Mouse (Mus musculus) adrenal gland, adult 2 months (tissue): Measurements from ENCODE around the gene Tmem205. TPM values are rescaled to one million over a fixed set of nuclear protein-coding genes. Genes with fewer than 3 reads are reported as not detected.

Source experiments
- DNase-seq: peaks from one replicate; pipeline ENCODE4 v3.0.0; 2021
- long read RNA-seq: library from polyadenylated mRNA; stranded (forward); transcript quantifications from one replicate; pipeline ENCODE4 v2.0.0, GENCODE M21; 2021
- polyA plus RNA-seq: library from polyadenylated mRNA; depleted of rRNA; stranded (reverse); fragments of >200 nt; gene quantifications from 2 replicates; pipeline ENCODE4 v1.2.3, GENCODE M21; 2012; rRNA removed
- total RNA-seq, 2 experiments: library from RNA; stranded (reverse); gene quantifications; 2 replicates each; pipeline ENCODE4 v1.2.3; 2021

Gene Tmem205
- total RNA-seq (100 to 1,000 TPM; 381 to 452 TPM), polyA plus RNA-seq (1,222 and 1,525 TPM in 2 replicates)
- long read RNA-seq, transcript Tmem205-201 (4 exons, 785 nt): major isoform, 176 of 235 reads
- long read RNA-seq, transcript Tmem205-203 (4 exons, 879 nt): minor isoform, 7 of 235 reads
- long read RNA-seq, partial matches to known transcripts: 7 of 235 reads
- long read RNA-seq, other reads (novel, unspliced or antisense): 38 of 235 reads

DNA sequence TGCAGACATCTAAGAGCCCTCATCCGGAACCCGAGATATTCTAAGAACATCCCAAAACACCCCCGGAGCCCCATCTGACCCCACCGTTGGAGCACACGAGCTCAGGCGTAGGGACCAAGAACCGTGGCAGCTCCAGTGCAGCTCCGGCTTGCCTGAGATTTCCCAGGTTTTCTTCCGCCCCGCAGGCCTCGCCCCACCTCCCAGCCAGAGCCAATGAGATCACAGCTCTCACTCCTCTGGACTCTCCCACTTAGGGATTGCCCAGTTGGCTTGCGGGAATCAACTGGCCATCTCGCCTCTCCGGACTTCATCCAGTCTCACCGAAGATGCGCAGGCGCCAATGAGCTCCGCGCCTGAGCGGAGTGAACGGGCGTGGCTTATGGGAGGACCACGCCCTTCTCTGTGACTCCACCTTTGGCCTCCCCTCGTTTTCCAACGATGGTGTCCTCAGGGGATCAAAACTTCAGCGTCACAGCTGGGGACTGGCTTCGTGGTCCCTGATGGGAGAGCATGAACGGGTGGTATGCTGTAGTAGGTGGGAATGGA, at the start of gene Tmem205, which contains the start of gene Ccdc159:
Gene Tmem205 (minus strand): TSS at position 349 of the 546 bp plus-strand sequence.
Gene Ccdc159 (plus strand): TSS at position 264 of the 546 bp plus-strand sequence.
- DNase-seq: peak; percentile 97

DNA sequence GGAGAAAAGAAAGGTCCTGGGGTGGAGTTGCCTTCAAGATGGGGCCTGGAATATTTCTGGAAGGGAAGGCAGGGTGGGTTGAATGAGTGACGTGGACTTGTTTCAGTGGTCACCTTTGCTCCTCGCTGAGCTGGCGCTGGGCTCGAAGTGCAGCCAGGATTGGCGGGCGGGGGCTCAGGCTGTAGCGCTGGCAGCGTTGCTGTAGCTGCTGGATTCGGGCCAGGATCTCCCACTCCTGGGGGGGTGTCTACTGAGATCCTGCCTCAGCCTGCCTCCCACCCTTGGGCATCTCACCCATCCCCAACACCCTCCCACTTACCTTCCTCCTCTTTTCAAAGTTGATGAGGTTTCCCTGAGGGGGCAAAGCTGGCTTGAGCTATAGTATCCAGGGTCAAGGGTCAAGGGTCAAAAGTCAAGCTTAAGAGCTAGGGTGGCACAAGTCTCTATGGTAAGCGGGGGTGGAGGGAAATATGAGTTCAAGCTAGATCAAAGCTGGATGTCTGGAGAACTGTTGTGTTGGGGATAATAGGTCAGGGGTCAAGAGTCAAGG, 49.3 kb upstream of the Tmem205 start:
- no peak for DNase-seq

DNA sequence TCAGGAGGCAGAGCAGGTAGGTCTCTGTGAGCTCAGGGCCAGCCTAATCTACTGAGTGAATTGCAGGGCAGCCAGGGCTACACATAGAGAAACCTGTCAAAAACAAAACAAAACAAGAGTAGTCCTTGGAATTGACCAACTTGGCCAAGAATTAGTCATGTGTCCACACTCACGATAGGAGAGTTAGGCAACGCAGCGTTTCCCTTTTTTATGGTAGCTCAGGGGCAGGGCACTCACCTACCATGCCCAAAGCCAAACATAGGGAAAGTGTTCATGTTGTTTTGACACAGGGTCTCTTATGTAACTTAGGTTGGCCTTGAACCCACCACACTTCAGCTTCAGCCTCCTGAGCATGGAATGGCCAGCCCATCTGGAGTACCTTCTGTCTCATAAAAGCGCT, 41.9 kb upstream of the Tmem205 start:
- DNase-seq: peak; percentile 35

GRCm38 (mm10) chr9:21968883-21969282, 41.5 kb upstream of the Tmem205 start:
- DNase-seq: no peak

DNA sequence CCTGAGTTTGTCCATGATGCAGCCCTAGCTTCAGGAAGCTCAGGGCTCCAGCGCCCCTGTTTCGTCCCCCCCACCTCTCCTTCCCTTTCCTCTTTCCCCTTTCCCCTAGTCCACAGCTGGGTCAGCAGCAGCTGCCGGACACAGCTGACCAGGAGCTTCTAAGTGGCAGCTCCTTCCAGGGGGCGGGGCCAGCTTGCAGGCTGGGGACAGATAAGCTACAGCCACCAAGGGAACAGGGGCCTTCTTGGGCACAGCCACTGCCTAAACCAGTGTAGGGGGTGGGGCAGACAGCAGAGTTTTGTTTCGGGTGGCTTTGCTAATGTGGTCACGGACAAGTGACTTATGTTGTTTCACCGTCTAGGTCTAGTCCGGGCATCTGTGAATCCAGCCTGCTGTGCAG, 36.1 kb upstream of the Tmem205 start, which contains the start of gene Epor:
Gene Epor (minus strand): TSS at position 90 of the 400 bp plus-strand sequence.
- DNase-seq: peak; percentile 46

- peak; percentile 66 for DNase-seq
Observed at GRCm38 (mm10) chr9:21962416-21963059, 35.2 kb upstream of the Tmem205 start.

DNA sequence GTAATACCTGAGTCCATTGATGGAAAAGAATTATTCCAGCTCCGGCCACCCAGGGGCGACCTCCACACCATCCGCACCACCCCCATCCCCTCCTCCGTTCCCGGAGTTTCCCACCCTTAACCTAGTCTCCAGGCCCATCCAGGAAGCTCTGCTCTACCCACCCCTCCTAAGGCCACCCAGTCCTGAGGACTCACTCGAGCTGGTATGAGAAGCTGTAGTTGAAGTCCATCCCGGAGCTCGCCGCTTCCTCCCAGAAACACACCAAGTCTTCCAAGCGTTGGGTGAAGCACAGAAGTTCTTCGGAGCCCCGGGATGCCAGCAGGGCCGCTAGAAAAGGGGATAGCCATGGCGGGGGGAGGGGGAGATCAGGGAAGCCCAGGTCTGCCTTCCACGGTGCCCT, 34.7 kb upstream of the Tmem205 start:
- DNase-seq: no peak

DNA sequence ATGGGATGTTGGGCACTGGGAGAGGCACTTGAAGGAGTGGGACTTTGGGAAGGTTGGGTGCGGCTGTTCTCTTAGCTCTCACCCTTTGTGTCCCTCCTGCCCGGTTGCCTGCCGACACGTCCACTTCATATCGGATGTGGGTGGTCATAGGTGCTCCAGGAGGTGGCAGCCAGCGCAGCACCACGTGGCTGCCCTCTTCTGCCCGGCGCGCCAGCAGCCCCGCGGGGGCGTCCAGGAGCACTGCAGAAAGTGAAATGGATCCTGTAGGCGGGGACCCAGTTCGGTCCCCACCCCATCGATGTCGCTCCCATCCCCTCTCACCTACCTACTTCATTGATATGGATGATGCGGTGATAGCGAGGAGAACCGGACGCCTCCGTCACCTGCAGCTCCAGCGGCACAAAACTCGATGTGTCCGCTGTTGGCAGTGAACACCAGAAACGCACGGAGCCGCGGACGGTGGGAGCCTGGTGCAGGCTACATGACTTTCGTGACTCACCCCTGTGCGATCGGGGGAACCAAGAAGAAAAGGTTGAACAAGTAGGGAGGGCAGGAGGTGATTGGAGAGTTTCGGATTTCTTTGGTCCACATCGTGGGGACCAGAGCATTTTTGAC, 34.1 kb upstream of the Tmem205 start:
- DNase-seq: no peak

DNA sequence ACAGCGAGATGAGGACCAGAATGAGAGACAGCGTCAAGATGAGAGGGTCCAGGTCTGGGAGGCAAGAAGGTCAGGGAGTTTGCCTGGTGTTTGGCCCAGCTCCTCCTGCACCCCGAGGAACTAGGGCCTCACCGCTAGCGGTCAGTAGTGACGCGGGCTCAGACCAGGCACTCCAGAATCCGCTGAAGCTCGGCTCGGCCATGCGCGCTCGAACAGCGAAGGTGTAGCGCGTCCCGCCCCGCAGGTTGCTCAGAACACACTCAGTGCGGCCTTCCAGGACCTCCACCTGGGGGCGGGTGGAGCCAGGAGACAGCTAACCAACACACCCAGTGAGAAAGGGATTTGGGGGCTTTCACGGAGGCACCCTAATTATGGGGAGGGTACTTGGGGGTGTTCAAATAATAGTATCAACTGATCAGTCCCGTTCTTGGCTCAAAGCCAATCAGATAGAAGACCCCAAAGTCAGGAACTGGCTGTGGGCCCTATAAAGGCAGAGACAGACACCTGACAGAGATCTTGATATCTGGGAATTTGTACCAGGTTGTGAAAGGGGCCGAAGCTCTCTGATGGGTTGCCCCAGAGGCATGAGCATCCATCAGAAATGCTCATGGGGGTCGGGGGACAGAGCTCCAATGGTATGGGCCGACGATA, 33.3 kb upstream of the Tmem205 start:
- DNase-seq: peak; percentile 34

- DNase-seq: no peak
Observed at GRCm38 (mm10) chr9:21960135-21960534, 32.8 kb upstream of the Tmem205 start.

GRCm38 (mm10) chr9:21959244-21959643, 31.9 kb upstream of the Tmem205 start:
- DNase-seq: no peak

- DNase-seq: no peak
Observed at GRCm38 (mm10) chr9:21958372-21958771, 31.0 kb upstream of the Tmem205 start.

DNA sequence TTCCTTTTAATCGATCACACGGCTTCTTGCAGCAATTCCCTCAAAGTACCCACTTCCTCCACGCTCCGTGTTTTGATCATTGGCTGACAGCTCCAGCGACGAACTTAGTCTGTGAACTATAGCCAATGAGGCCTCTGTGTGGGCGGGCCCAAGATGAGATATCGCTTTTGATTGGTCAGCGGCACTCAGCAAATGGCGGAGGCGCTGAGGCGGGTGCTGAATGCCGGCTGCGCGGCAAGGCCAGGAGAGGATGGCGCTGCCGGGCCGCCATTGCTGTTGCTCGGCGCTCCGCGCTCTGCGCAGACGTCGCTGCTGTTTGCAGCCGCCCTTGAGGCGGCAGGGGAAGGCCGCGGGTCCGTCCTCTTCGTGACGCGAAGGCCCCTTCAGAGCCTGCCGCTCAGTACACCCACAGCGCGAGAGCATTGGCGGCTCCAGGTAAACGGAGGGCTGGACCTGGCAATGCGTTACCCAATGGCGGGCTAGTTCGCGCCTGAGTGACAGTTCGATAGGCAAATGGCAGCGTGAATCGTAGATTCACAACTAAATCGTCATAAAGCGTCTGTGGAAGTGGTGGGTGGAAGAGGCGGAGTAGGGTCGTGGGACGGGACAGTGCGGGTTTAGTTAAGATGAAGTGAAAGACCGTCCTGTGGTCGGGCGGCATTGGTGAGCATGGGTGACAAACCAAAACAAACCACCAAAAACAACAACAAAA, 28.4 kb upstream of the Tmem205 start, which contains the start of gene Swsap1:
Gene Swsap1 (plus strand): TSS at position 186 of the 712 bp plus-strand sequence.
- DNase-seq: peak; percentile 99

GRCm38 (mm10) chr9:21955225-21955569, 27.8 kb upstream of the Tmem205 start:
- no peak for DNase-seq

DNA sequence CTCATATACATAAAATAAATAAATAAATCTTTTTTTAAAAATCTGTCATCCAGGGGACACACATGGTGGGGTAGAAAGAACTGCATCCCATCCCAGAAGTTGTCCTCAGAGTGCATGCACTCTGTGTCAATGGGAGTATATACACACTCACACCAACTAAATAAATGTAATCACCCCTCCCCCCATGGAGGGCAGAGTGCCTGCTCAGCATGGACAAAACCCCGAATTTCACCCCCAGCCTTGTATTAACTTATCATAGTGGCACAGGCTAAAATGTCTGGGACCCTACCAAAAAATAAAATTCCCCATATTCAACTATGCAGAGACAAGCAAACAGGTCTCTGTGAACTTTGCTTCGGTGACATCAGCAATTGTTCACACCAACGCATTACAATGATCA, 27.3 kb upstream of the Tmem205 start:
- no peak for DNase-seq

GRCm38 (mm10) chr9:21953600-21953999, 26.2 kb upstream of the Tmem205 start:
- no peak for DNase-seq

DNA sequence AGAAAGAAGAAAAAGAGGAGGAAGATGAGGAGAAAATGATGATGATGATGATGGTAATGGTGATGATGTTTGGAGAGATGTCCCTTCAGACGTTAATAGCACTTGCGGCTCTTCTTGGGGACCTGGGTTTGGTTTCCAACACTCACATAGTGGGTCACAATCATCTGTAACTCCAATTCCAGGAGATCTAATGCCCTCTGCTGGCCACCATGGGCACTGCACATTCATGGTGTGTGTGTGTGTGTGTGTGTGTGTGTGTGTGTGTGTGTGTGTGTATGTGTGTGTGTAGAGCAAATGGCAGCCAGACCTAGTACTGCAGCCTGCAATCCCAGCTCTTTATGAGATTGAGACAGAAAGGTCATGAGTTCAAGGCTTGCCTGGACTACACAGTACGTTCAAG, 24.6 kb upstream of the Tmem205 start:
- DNase-seq: no peak

- DNase-seq: peak; percentile 63
Observed at GRCm38 (mm10) chr9:21950322-21950721, 23.0 kb upstream of the Tmem205 start.

DNA sequence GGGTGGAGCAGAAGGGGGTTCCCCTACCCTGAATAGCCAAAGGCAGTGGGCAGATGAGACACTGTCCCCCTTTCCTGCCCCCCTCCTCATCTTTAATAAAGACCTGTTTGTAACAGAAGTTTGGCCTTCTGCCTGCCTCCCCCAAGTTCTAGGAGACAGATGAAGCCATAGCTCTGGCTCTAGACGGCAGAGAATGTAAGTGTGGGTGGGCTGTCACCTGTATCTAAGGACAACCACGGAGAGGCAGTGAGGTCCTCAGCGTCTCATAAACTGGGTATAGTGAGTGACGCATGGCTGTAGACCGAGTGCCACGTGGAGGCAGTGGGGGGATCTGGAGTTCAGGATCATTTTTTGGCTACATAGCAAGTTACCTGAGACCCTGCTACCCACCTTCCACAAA, 21.4 kb upstream of the Tmem205 start:
- no peak for DNase-seq

GRCm38 (mm10) chr9:21948146-21948545, 20.8 kb upstream of the Tmem205 start:
- DNase-seq: no peak

DNA sequence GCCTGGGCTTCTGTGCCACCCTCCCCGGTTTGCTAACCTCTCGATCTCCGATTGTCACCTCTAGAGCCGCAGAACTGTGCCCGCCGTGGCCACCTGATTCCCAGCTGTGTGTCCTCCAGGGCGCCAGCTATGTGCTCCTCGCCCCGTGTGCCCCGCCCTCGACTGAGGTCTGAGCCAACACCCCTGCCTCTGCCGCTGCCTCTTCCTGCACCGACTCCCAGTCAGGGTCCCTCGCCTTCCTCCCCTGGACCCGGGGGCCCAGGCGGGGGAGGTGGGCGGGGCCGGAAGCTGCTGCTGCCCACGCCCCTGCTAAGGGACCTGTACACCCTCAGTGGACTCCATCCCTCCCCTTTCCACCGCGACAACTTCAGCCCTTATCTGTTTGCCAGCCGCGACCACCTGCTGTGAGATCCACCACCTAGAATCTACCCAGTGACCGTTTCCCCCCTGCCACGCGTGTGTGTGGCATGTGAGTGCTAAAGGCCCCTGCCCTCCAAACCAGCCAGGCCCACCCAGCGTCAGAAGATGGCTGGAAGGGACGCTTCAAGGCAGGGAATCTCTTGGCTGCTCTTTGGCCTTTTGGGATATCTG, 20.3 kb upstream of the Tmem205 start:
- DNase-seq: no peak
